In genomic region chr13:49088874-49089273, GRCm38 (mm10) we compare ENCODE assay signal across 19 mouse cellular contexts. TPM values are rescaled to one million over a fixed set of nuclear protein-coding genes. Genes with fewer than 3 reads are reported as not detected.
DNase-seq lines count a peak whose midpoint lies in the region; ATAC-seq and TF ChIP-seq lines count a peak whose summit lies in the region.
"Had no signal": no experiment of that assay in that cellular context is flagged by ENCODE, and none has a peak within 500 bp of the region (broad histone marks: within the 10 kb centered on the region; RNA-seq: fewer than 3 reads in every experiment).

No protein-coding gene starts in this region.

- H3K4me1 ChIP-seq in cerebellum, adult 2 months (ENCODE audit: control insufficient read depth, insufficient read depth, low read length): peaks cover 64% of the 10 kb centered on the region
- no peaks in the 10 kb centered on the region for H3K4me1 ChIP-seq in intestine, embryonic 16.5 days (ENCODE audit: control insufficient read depth, insufficient read depth, low read length)
- H3K4me1 ChIP-seq in embryonic facial prominence, embryonic 10.5 days: peaks cover 7% of the 10 kb centered on the region; the same call in 1 of the 2 replicates
- H3K4me1 ChIP-seq: midbrain, embryonic 15.5 days; stomach, embryonic 15.5 days had no signal

- ATAC-seq in intestine, embryonic 16.5 days: no peak
- ATAC-seq: forebrain, postnatal 0 days; liver, postnatal 0 days; midbrain, embryonic 15.5 days had no signal

- no peak for TF ChIP-seq POLR2A in cerebellum, adult 2 months (IDR thresholded peaks at IDR 0.05; ENCODE audit: borderline replicate concordance, insufficient read depth, low read length)

- no peak overlapping the region; the same call in 1 of the 2 replicates for H3K27ac ChIP-seq in cerebellum, adult 2 months (ENCODE audit: insufficient read depth, low read length)
- no peak overlapping the region for H3K27ac ChIP-seq in intestine, embryonic 16.5 days (ENCODE audit: low read length)
- no peak overlapping the region for H3K27ac ChIP-seq in embryonic facial prominence, embryonic 10.5 days (replicated peaks)
- H3K27ac ChIP-seq: heart, embryonic 15.5 days; limb, embryonic 12.5 days; macrophage; midbrain, embryonic 15.5 days; stomach, embryonic 15.5 days had no signal

- no peak overlapping the region for H3K4me3 ChIP-seq in cerebellum, adult 2 months (replicated peaks; ENCODE audit: insufficient read depth, low read depth, low read length)
- no peak overlapping the region for H3K4me3 ChIP-seq in intestine, embryonic 16.5 days (ENCODE audit: low read length)
- no peak overlapping the region for H3K4me3 ChIP-seq in embryonic facial prominence, embryonic 10.5 days
- H3K4me3 ChIP-seq: heart, embryonic 15.5 days; limb, embryonic 12.5 days; midbrain, embryonic 15.5 days; stomach, embryonic 15.5 days had no signal

- DNase-seq in cerebellum, adult 2 months: peak; percentile 68 to 86
- no peak for DNase-seq in cerebellum, postnatal 4 days (ENCODE audit: low spot score in 2 of 2)
- peak; percentile 4 for DNase-seq in 3T3-L1 (ENCODE audit: low read depth, low spot score)
- DNase-seq in adrenal gland, postnatal 25 days: peak; percentile 42
- DNase-seq in gastrocnemius, postnatal 25 days: peak; percentile 68
- DNase-seq in ovary, adult 18-20 months (ENCODE audit: low spot score): no peak
- DNase-seq in embryonic facial prominence, embryonic 10.5 days (ENCODE audit: low spot score): no peak
- DNase-seq: forebrain, postnatal 0 days; kidney, postnatal 10 days; liver, postnatal 0 days; right cerebral cortex, postnatal 4 days; thymus, postnatal 14 days had no signal

- H3K9ac ChIP-seq in intestine, embryonic 16.5 days (ENCODE audit: low read depth, low read length): no peak overlapping the region
- H3K9ac ChIP-seq: forebrain, postnatal 0 days; heart, embryonic 15.5 days; limb, embryonic 12.5 days; liver, postnatal 0 days; midbrain, embryonic 15.5 days; stomach, embryonic 15.5 days had no signal

- H3K4me2 ChIP-seq in intestine, embryonic 16.5 days (ENCODE audit: low read depth, low read length): no peak overlapping the region
- H3K4me2 ChIP-seq: heart, embryonic 15.5 days; limb, embryonic 12.5 days; midbrain, embryonic 15.5 days; stomach, embryonic 15.5 days had no signal

- 0 out of 2 replicates have a peak, but pooled peaks cover 4% of the 10 kb centered on the region for H3K36me3 ChIP-seq in intestine, embryonic 16.5 days (ENCODE audit: control insufficient read depth, insufficient read depth, low read length)
- H3K36me3 ChIP-seq in embryonic facial prominence, embryonic 10.5 days (replicated peaks): peaks cover 36% of the 10 kb centered on the region
- H3K36me3 ChIP-seq: G1E; heart, embryonic 15.5 days; limb, embryonic 12.5 days had no signal

- WGBS in cerebellum, adult 2 months: 55% methylated on average over 6 of the region's 6 CpGs
- WGBS in intestine, embryonic 16.5 days: 86% methylated on average over 6 of the region's 6 CpGs
- WGBS in embryonic facial prominence, embryonic 10.5 days: 93% methylated on average over 6 of the region's 6 CpGs

- H3K27me3 ChIP-seq in cerebellum, adult 2 months (ENCODE audit: control insufficient read depth, insufficient read depth, low read length): no peaks in the 10 kb centered on the region
- H3K27me3 ChIP-seq in intestine, embryonic 16.5 days (replicated peaks; ENCODE audit: control insufficient read depth, insufficient read depth, low read length): no peaks in the 10 kb centered on the region
- H3K27me3 ChIP-seq in embryonic facial prominence, embryonic 10.5 days (replicated peaks; ENCODE audit: low read depth, poor library complexity, severe bottlenecking): no peaks in the 10 kb centered on the region
- H3K27me3 ChIP-seq: heart, embryonic 15.5 days; limb, embryonic 12.5 days; midbrain, embryonic 15.5 days; stomach, embryonic 15.5 days had no signal

- no peaks in the 10 kb centered on the region for H3K9me3 ChIP-seq in intestine, embryonic 16.5 days (ENCODE audit: control insufficient read depth, low read length)
- no peaks in the 10 kb centered on the region for H3K9me3 ChIP-seq in embryonic facial prominence, embryonic 10.5 days
- H3K9me3 ChIP-seq: G1E; heart, embryonic 15.5 days; limb, embryonic 12.5 days; midbrain, embryonic 15.5 days; stomach, embryonic 15.5 days had no signal

- TF ChIP-seq CTCF in cerebellum, adult 2 months (IDR thresholded peaks at IDR 0.05; ENCODE audit: borderline replicate concordance, insufficient read depth, low read depth, low read length): no peak

RNA-seq across cellular contexts. Expression of gene Wnk2, which starts 58.9 kb away (rescaled TPM):
- 73.2 and 78.3 TPM in 2 replicates for polyA plus RNA-seq in cerebellum, adult 2 months (2012; rRNA removed)
- total RNA-seq in adrenal gland, postnatal 25 days (2021): 2.4 and 4.2 TPM in 2 replicates
- 10 to 100 TPM; 51.0 to 62.2 TPM for total RNA-seq in gastrocnemius, postnatal 25 days (2021)
- 2.9 and 3.5 TPM in 2 replicates for polyA plus RNA-seq in intestine, embryonic 16.5 days (2015; fragmentation: Nextera tagmentation; extraction: Ambion mirVana)
- polyA plus RNA-seq in embryonic facial prominence, embryonic 10.5 days (2016; fragmentation: Nextera tagmentation; extraction: Ambion mirVana): 2.7 and 2.8 TPM in 2 replicates
- polyA plus RNA-seq: G1E, macrophage had no signal

Comparison
In these comparisons a context has a peak if more than half of its experiments do, and no peak if none do; other contexts are left out.
1. DNase-seq: peak in cerebellum, adult 2 months (2 of 2), 3T3-L1 (single experiment), adrenal gland, postnatal 25 days (single experiment) and gastrocnemius, postnatal 25 days (single experiment); none in cerebellum, postnatal 4 days (0 of 2), ovary, adult 18-20 months (single experiment) and embryonic facial prominence, embryonic 10.5 days (single experiment).
2. RNA of gene Wnk2, which starts 58.9 kb away (polyA plus RNA-seq): 73.2 to 78.3 TPM in cerebellum, adult 2 months; 2.9 to 3.5 TPM in intestine, embryonic 16.5 days and 2.7 to 2.8 TPM in embryonic facial prominence, embryonic 10.5 days; every median in the first group is over 10 times any median in the second.